Mouse (Mus musculus): ENCODE results near the gene Cntn1.

DNA sequence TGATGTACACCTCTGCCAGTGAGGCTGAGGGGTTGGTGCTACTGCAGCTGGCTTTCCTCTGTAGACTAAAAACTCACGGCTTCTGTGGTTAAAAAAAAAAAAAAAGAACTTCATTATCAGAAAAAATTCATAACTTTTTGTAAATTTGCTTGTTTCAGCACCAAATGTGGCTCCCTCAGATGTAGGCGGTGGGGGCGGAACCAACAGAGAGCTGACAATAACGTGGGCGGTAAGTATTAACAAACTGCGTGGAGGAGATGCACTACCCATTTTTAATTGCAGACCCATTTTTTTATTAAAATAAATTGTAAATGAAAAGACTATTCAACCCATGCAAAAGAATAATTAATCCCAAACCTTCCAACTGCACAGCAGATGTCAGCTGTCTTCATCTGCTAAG, 251.8 kb downstream of the Cntn1 start:
- no peak for TF ChIP-seq CTCF (IDR thresholded peaks at IDR 0.05; ENCODE audit: control insufficient read depth, insufficient read depth, insufficient read length)
- TF ChIP-seq MAX (IDR thresholded peaks at IDR 0.05), result no peak
- TF ChIP-seq MYOD1 (IDR thresholded peaks at IDR 0.05; ENCODE audit: control insufficient read depth, insufficient read length, low read depth), result no peak
- TF ChIP-seq USF1 (IDR thresholded peaks at IDR 0.05; ENCODE audit: low read depth), result no peak
- no peak for TF ChIP-seq FOSL1 (IDR thresholded peaks at IDR 0.05; ENCODE audit: insufficient read depth, low read length, poor library complexity, severe bottlenecking)
